Mouse (Mus musculus) olfactory bulb, adult 2 months (tissue): ENCODE measurements at regions not wholly inside any gene's neighbourhood (a gene's known extent, or its start where the extent isn't known, plus 50 kb on each side); places are given as distances from the start of the nearest gene placed in this dataset.

ENCODE experiments used
- CTCF ChIP-seq: fragments of 200-500 bp; IDR thresholded peaks from 2 replicates; pipeline ENCODE4 v1.5.1; 2012; ENCODE audit warnings: low read depth, mild to moderate bottlenecking, low read length, moderate library complexity; ENCODE audit not compliant: insufficient read depth
- POLR2A ChIP-seq: fragments of 200-500 bp; IDR thresholded peaks from 2 replicates; pipeline ENCODE4 v1.6.1; 2012; ENCODE audit warnings: mild to moderate bottlenecking, low read depth, low read length, moderate library complexity; ENCODE audit not compliant: insufficient read depth

- TF ChIP-seq POLR2A (no peak), CTCF (no peak)
Measured at GRCm38 (mm10) chr3:62716849-62717248, 111.9 kb upstream of the Gpr149 start.
